Mouse (Mus musculus): ENCODE results near the gene Cldn1. TPM values are rescaled to one million over a fixed set of nuclear protein-coding genes. Genes with fewer than 3 reads are reported as not detected.

Cldn1 gene
- polyA plus RNA-seq (2014; fragmentation: Illumina TruSeq; extraction: RNeasy Lipid Tissue Mini Kit (QIAGEN cat#74804); ENCODE audit: low read depth, low replicate concordance) = 0.21 TPM

GRCm38 (mm10) chr16:26371325-26372053 lies at the start of gene Cldn1:
Gene Cldn1, minus strand, starts transcription at chr16:26371841.

Other genes starting within 250 kb of the Cldn1 start
- not detected for gene Cldn16, start 91.3 kb upstream of the Cldn1 start, polyA plus RNA-seq (2014; fragmentation: Illumina TruSeq; extraction: RNeasy Lipid Tissue Mini Kit (QIAGEN cat#74804); ENCODE audit: low read depth, low replicate concordance)
- gene Tmem207, start 154.9 kb upstream of the Cldn1 start, polyA plus RNA-seq (2014; fragmentation: Illumina TruSeq; extraction: RNeasy Lipid Tissue Mini Kit (QIAGEN cat#74804); ENCODE audit: low read depth, low replicate concordance) = not detected
- gene Il1rap, start 209.9 kb upstream of the Cldn1 start, polyA plus RNA-seq (2014; fragmentation: Illumina TruSeq; extraction: RNeasy Lipid Tissue Mini Kit (QIAGEN cat#74804); ENCODE audit: low read depth, low replicate concordance) = 4.1 TPM